Mouse (Mus musculus): ENCODE data around the gene Mrps27. TPM values are rescaled to one million over a fixed set of nuclear protein-coding genes. Genes with fewer than 3 reads are reported as not detected.
A peak's percentile ranks its signal among the peaks of the same experiment; 100 is the strongest.

The Mrps27 gene
- total and polyA plus RNA-seq, 2 experiments from 2014 or later: 19.6 to 37.4 TPM

DNA sequence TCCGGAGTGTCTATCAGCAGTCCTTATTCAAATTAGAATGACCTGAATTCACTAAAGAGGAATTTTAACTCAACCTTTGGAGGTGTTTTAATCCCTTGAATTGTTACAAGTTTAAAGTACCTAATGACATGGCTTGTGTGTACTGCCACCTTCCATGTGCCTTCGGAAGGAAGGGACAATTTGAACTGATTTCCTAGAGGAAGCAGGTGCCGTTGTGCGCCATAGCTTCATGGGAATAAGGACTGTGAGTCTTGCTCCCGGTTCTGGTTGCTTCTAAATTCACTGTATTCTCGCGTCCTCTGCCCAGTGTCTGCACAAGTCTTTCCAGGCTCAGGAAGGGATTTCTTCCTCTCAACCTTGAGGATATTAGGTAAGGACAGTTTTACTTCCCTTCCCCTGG, 41.8 kb downstream of the Mrps27 start:
- Histone ChIP-seq H3K36me3 (ENCODE audit: insufficient read depth, low read length) (no peaks in the 10 kb centered on the region; the same call in 1 of the 2 replicates), H3K27ac (ENCODE audit: low read depth, low read length) (no peak overlapping the region), H3K27me3 (ENCODE audit: insufficient read depth, low read length) (no peaks in the 10 kb centered on the region), H3K9me3 (ENCODE audit: low read length) (no peaks in the 10 kb centered on the region), H3K4me3 (ENCODE audit: low read depth, low read length) (no peak overlapping the region), H3K4me1 (ENCODE audit: insufficient read depth, low read length) (no peaks in the 10 kb centered on the region), H3K9ac (replicated peaks; ENCODE audit: low read length, poor library complexity, severe bottlenecking) (no peak overlapping the region), H3K4me2 (ENCODE audit: low read depth, low read length, poor library complexity, severe bottlenecking) (no peak overlapping the region)
- 76% methylated on average over 7 of the region's 7 CpGs for WGBS
- TF ChIP-seq CTCF (IDR thresholded peaks at IDR 0.05): no peak
- DNase-seq (ENCODE audit: low spot score): no peak
- no peak for ATAC-seq (ENCODE audit: low FRiP score)

DNA sequence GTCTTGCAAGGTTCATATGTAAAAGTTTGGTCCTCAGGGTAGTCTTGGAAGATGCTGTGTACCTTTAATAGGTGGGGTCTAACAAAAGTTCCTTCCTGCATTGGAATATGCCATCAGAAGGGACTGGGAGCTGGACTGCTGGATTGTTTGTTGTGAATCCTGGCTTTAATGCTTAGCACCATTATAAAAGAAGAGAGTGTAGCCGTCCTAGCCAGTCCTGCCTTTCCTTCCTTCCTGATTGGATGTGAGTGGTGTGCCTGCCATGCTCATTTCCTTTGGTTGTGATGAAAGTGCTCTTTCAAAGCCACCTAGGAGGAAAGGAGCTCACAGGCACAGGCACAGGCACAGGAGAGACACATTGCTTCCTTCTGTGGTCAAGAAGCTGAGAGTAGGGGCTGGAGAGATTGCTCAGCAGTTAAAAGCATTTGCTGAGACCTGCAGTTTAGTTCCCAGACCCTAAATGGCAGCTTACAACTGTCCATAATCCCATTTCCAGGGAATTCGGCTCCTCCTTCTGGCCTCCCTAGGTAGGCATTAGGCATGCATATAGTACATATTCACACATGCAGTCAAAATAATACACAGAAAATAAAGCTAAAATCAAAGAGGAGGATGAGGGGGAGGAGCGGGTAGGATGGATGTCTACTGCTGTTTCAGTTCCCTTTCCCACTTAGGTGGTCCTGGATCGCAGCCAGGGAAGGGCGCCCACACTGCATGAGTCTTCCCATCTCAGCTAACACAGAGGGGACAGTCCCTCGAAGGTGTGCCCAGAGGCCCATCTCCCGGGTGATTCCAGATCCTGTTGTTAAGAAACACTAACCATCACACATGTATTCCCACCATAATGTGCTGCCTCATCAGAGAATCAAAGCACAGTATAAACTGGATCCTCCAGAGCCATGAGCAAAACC, 43.6 kb downstream of the Mrps27 start:
- H3K9ac ChIP-seq (replicated peaks; ENCODE audit: low read length, poor library complexity, severe bottlenecking): no peak overlapping the region
- H3K9me3 ChIP-seq (ENCODE audit: low read length): no peaks in the 10 kb centered on the region
- TF ChIP-seq CTCF (IDR thresholded peaks at IDR 0.05): no peak
- no peak overlapping the region for H3K4me2 ChIP-seq (ENCODE audit: low read depth, low read length, poor library complexity, severe bottlenecking)
- DNase-seq (ENCODE audit: low spot score): no peak
- WGBS: 63% methylated on average over 7 of the region's 7 CpGs
- no peak for ATAC-seq (ENCODE audit: low FRiP score)
- H3K4me3 ChIP-seq (ENCODE audit: low read depth, low read length): no peak overlapping the region
- no peaks in the 10 kb centered on the region for H3K4me1 ChIP-seq (ENCODE audit: insufficient read depth, low read length)
- H3K27ac ChIP-seq (ENCODE audit: low read depth, low read length): no peak overlapping the region
- H3K36me3 ChIP-seq (ENCODE audit: insufficient read depth, low read length): no peaks in the 10 kb centered on the region
- H3K27me3 ChIP-seq (ENCODE audit: insufficient read depth, low read length): no peaks in the 10 kb centered on the region

DNA sequence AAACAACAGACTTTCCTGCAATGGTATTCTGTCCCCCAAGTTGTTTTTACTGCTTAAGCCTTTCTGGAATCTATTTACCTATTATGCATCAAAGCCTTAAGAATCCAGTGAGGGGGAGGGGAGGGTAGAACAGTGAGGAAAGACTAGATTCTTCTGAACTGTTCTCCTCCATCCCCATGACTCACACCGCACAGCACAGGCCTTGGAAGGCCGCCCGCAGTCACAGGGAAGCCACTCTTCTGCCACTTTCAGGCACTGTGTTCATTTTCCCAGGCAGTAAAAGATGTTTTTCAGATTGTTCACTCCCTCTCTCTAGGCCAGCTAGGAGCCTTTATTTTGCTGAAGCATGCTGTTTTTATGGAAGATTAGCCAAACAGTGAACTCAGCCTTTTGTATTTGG, 46.8 kb downstream of the Mrps27 start:
- Histone ChIP-seq H3K4me1 (ENCODE audit: insufficient read depth, low read length) (no peaks in the 10 kb centered on the region), H3K4me3 (ENCODE audit: low read depth, low read length) (no peak overlapping the region), H3K27me3 (ENCODE audit: insufficient read depth, low read length) (no peaks in the 10 kb centered on the region), H3K36me3 (ENCODE audit: insufficient read depth, low read length) (no peaks in the 10 kb centered on the region), H3K4me2 (ENCODE audit: low read depth, low read length, poor library complexity, severe bottlenecking) (no peak overlapping the region), H3K9ac (replicated peaks; ENCODE audit: low read length, poor library complexity, severe bottlenecking) (no peak overlapping the region), H3K9me3 (ENCODE audit: low read length) (no peaks in the 10 kb centered on the region), H3K27ac (ENCODE audit: low read depth, low read length) (no peak overlapping the region)
- ATAC-seq (ENCODE audit: low FRiP score): no peak
- WGBS: 70% methylated on average over 3 of the region's 3 CpGs
- peak; percentile 37 for DNase-seq (ENCODE audit: low spot score)
- TF ChIP-seq CTCF (IDR thresholded peaks at IDR 0.05): no peak

DNA sequence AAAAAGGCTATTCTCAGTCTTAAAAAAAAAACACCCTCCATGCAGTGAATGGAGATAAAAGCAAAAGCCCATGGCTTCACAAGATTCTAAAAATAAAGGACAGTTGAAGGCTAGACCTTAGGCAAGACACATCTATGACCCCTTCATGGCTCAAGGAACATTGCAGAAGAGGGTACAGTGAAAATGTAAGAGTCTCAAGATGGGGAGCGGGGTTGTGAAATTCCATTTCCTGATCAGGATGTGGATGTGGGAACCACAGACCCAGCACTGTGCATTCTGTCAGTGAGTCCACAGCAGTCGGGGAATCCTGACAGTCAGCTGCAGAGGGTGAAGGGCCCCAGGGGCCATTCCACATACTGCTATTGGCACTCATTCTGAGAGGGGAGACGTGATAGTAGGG, 48.5 kb downstream of the Mrps27 start:
- no peak for TF ChIP-seq CTCF (IDR thresholded peaks at IDR 0.05)
- Histone ChIP-seq H3K9ac (replicated peaks; ENCODE audit: low read length, poor library complexity, severe bottlenecking) (no peak overlapping the region), H3K27me3 (ENCODE audit: insufficient read depth, low read length) (no peaks in the 10 kb centered on the region), H3K4me1 (ENCODE audit: insufficient read depth, low read length) (no peaks in the 10 kb centered on the region), H3K36me3 (ENCODE audit: insufficient read depth, low read length) (no peaks in the 10 kb centered on the region), H3K4me3 (ENCODE audit: low read depth, low read length) (no peak overlapping the region), H3K9me3 (ENCODE audit: low read length) (no peaks in the 10 kb centered on the region), H3K4me2 (ENCODE audit: low read depth, low read length, poor library complexity, severe bottlenecking) (no peak overlapping the region), H3K27ac (ENCODE audit: low read depth, low read length) (no peak overlapping the region)
- DNase-seq (ENCODE audit: low spot score): no peak
- WGBS: 88% methylated on average over 3 of the region's 3 CpGs
- no peak for ATAC-seq (ENCODE audit: low FRiP score)

DNA sequence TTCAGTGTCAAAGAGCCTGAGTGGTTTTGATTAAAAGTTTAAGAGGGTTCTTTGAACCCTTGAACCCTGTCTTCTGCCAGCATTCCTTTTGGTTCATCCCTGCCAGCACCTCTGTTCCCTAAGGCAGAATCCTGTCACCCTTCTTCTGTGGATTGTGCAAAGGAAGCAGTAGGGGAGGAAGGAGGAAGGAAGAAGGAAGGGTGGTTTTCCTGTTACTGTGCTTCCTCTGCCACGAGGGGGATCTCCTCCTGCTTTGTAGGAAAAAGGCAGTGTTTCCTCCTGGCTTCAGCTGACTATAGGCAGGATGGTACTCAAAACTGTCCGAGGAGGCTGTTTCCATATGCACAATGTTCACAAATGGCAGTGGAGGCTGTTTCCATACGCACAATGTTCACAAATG, 50.1 kb downstream of the Mrps27 start:
- no peak overlapping the region for H3K4me3 ChIP-seq (ENCODE audit: low read depth, low read length)
- DNase-seq (ENCODE audit: low spot score): no peak
- H3K27me3 ChIP-seq (ENCODE audit: insufficient read depth, low read length): no peaks in the 10 kb centered on the region
- H3K36me3 ChIP-seq (ENCODE audit: insufficient read depth, low read length): no peaks in the 10 kb centered on the region
- no peaks in the 10 kb centered on the region for H3K4me1 ChIP-seq (ENCODE audit: insufficient read depth, low read length)
- ATAC-seq (ENCODE audit: low FRiP score): no peak
- 28% methylated on average over 3 of the region's 3 CpGs for WGBS
- no peak overlapping the region for H3K4me2 ChIP-seq (ENCODE audit: low read depth, low read length, poor library complexity, severe bottlenecking)
- H3K27ac ChIP-seq (ENCODE audit: low read depth, low read length): no peak overlapping the region
- H3K9ac ChIP-seq (replicated peaks; ENCODE audit: low read length, poor library complexity, severe bottlenecking): no peak overlapping the region
- TF ChIP-seq CTCF (IDR thresholded peaks at IDR 0.05): peak; percentile 63
- H3K9me3 ChIP-seq (ENCODE audit: low read length): no peaks in the 10 kb centered on the region

DNA sequence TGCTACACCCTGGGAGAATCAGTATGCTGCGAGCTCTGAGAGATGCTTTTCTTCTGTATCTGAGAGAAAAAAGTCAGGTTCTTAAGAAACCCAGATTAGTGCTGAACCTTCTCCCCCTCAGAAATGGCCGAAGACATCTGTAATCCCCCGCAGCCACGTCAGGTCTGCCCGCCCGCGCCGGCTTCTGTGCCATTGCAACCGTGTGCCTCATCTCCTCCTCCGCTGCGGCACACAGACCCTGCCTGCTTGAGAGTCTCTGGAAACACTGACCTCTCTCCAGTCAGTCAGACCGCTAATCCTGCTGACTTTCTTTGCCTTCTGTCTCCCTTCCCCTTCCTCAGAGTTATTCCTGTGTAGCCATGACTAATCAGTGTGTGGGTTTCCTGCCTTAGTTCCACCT, 50.9 kb downstream of the Mrps27 start:
- no peak overlapping the region for H3K27ac ChIP-seq (ENCODE audit: low read depth, low read length)
- no peak for DNase-seq (ENCODE audit: low spot score)
- 24% methylated on average over 12 of the region's 12 CpGs for WGBS

More for the DNA sequence above, 50.9 kb downstream of the Mrps27 start:
- no peak for ATAC-seq (ENCODE audit: low FRiP score)
- Histone ChIP-seq H3K9ac (replicated peaks; ENCODE audit: low read length, poor library complexity, severe bottlenecking) (no peak overlapping the region), H3K4me3 (ENCODE audit: low read depth, low read length) (no peak overlapping the region), H3K36me3 (ENCODE audit: insufficient read depth, low read length) (0 out of 2 replicates have a peak, but pooled peaks cover 4% of the 10 kb centered on the region), H3K4me1 (ENCODE audit: insufficient read depth, low read length) (no peaks in the 10 kb centered on the region), H3K4me2 (ENCODE audit: low read depth, low read length, poor library complexity, severe bottlenecking) (no peak overlapping the region), H3K9me3 (ENCODE audit: low read length) (no peaks in the 10 kb centered on the region), H3K27me3 (ENCODE audit: insufficient read depth, low read length) (no peaks in the 10 kb centered on the region)
- no peak for TF ChIP-seq CTCF (IDR thresholded peaks at IDR 0.05)
